Mouse (Mus musculus) small intestine, adult 2 months (tissue): ENCODE measurements around the gene Gtdc1.

Experiments
- CTCF ChIP-seq: fragments of 200-500 bp; IDR thresholded peaks from 2 replicates; pipeline ENCODE4 v1.5.1; 2012; ENCODE audit warnings: low read depth, mild to moderate bottlenecking, control low read depth, inconsistent platforms, low read length, moderate library complexity, mixed read lengths; ENCODE audit not compliant: insufficient replicate concordance, insufficient read length; ENCODE audit errors: extremely low read depth
- POLR2A ChIP-seq: fragments of 200-500 bp; IDR thresholded peaks from 2 replicates; pipeline ENCODE4 v1.6.1; 2012; ENCODE audit warnings: low read depth, mild to moderate bottlenecking, control low read depth, inconsistent platforms, low read length, moderate library complexity

- TF ChIP-seq CTCF (no peak), POLR2A (no peak)
Observed at GRCm38 (mm10) chr2:44817787-44818186, 109.7 kb downstream of the Gtdc1 start.
